Mouse (Mus musculus) forebrain, embryonic 13.5 days (tissue): ENCODE measurements around the gene Eif4ebp2. TPM values are rescaled to one million over a fixed set of nuclear protein-coding genes. Genes with fewer than 3 reads are reported as not detected.
A peak's percentile ranks its signal among the peaks of the same experiment; 100 is the strongest.

Experiments
- ATAC-seq: fragments of 200-750 bp; cut with Nextera tagmentation; 2 replicates; pipeline ENCODE4 v1.8.0; 2017
- H3K27ac ChIP-seq: fragments of 300-500 bp; sonication (generic); 2 replicates; pipeline ENCODE4 v1.5.1; 2015; ENCODE audit warnings: inconsistent platforms, mild to moderate bottlenecking, moderate library complexity
- H3K27me3 ChIP-seq: fragments of 300-500 bp; sonication (generic); 2 replicates; pipeline ENCODE4 v1.6.1; 2015; ENCODE audit warnings: mild to moderate bottlenecking, inconsistent platforms
- H3K36me3 ChIP-seq: fragments of 300-500 bp; sonication (generic); 2 replicates; pipeline ENCODE4 v1.6.1; 2015; ENCODE audit warnings: mild to moderate bottlenecking, inconsistent platforms; ENCODE audit not compliant: poor library complexity, severe bottlenecking
- H3K4me1 ChIP-seq: fragments of 300-500 bp; sonication (generic); 2 replicates; pipeline ENCODE4 v1.6.1; 2015; ENCODE audit warnings: inconsistent platforms
- H3K4me2 ChIP-seq: fragments of 300-500 bp; sonication (generic); 2 replicates; pipeline ENCODE4 v1.6.1; 2015; ENCODE audit warnings: inconsistent platforms, mild to moderate bottlenecking, moderate library complexity
- H3K4me3 ChIP-seq: fragments of 300-500 bp; sonication (generic); 2 replicates; pipeline ENCODE4 v1.5.1; 2015; ENCODE audit warnings: mild to moderate bottlenecking, inconsistent platforms
- H3K9ac ChIP-seq: fragments of 300-500 bp; sonication (generic); 2 replicates; pipeline ENCODE4 v1.6.1; 2015; ENCODE audit warnings: mild to moderate bottlenecking, inconsistent platforms
- H3K9me3 ChIP-seq: fragments of 300-500 bp; sonication (generic); replicated peaks from 2 replicates; pipeline ENCODE4 v1.6.1; 2016; ENCODE audit warnings: inconsistent platforms
- WGBS: fragments of 180-500 bp; shearing (Covaris S2); methylation state at CpG from one replicate; pipeline ENCODE4 v1.1.7; 2015; 5-methylcytosine and 5-hydroxymethylcytosine counted together
- polyA plus RNA-seq: library from polyadenylated mRNA; unstranded; fragments of >200 nt; fragmentation: Nextera tagmentation; extraction: Ambion mirVana; gene quantifications from 2 replicates; pipeline ENCODE4 v1.2.1, GENCODE M21; 2015

The Eif4ebp2 gene
- polyA plus RNA-seq, 1 experiment from 2014 or later: 96.4 TPM

- no peak overlapping the region for H3K27ac ChIP-seq
- peaks cover 53% of the 10 kb centered on the region for H3K27me3 ChIP-seq
- H3K4me1 ChIP-seq: peaks cover 8% of the 10 kb centered on the region
- no peak overlapping the region for H3K4me3 ChIP-seq
- ATAC-seq: no peak
- no peaks in the 10 kb centered on the region for H3K36me3 ChIP-seq
- H3K9me3 ChIP-seq: no peaks in the 10 kb centered on the region
- no peak overlapping the region for H3K4me2 ChIP-seq
- H3K9ac ChIP-seq: no peak overlapping the region
- 18% methylated on average over 8 of the region's 8 CpGs for WGBS
These were observed 36.6 kb downstream of the Eif4ebp2 start for GRCm38 (mm10) chr10:61415890-61416289.

GRCm38 (mm10) chr10:61415240-61415639 is 37.2 kb downstream of the Eif4ebp2 start:
- Histone ChIP-seq H3K4me2 (no peak overlapping the region), H3K27ac (no peak overlapping the region), H3K36me3 (no peaks in the 10 kb centered on the region), H3K4me3 (no peak overlapping the region), H3K4me1 (peaks cover 10% of the 10 kb centered on the region), H3K9ac (no peak overlapping the region), H3K27me3 (peaks cover 47% of the 10 kb centered on the region), H3K9me3 (no peaks in the 10 kb centered on the region)
- ATAC-seq: no peak
- WGBS: 76% methylated on average over 3 of the region's 3 CpGs

- ATAC-seq: no peak
- no peaks in the 10 kb centered on the region for H3K9me3 ChIP-seq
- H3K27me3 ChIP-seq: peaks cover 25% of the 10 kb centered on the region
- H3K4me2 ChIP-seq: no peak overlapping the region
- no peak overlapping the region for H3K9ac ChIP-seq
- H3K4me3 ChIP-seq: no peak overlapping the region
- no peaks in the 10 kb centered on the region for H3K36me3 ChIP-seq
- no peak overlapping the region for H3K27ac ChIP-seq
- peaks cover 5% of the 10 kb centered on the region for H3K4me1 ChIP-seq
- WGBS: 64% methylated on average over 21 of the region's 21 CpGs
These were observed 39.4 kb downstream of the Eif4ebp2 start for GRCm38 (mm10) chr10:61412910-61413625.

- WGBS: 21% methylated on average over 9 of the region's 9 CpGs
- no peak overlapping the region for H3K4me2 ChIP-seq
- no peak for ATAC-seq
These were observed 42.3 kb downstream of the Eif4ebp2 start for GRCm38 (mm10) chr10:61410193-61410592.

GRCm38 (mm10) chr10:61409776-61410175 is 42.7 kb downstream of the Eif4ebp2 start:
- no peak overlapping the region for H3K9ac ChIP-seq
- no peak for ATAC-seq
- H3K27ac ChIP-seq: no peak overlapping the region
- H3K27me3 ChIP-seq: peaks cover 11% of the 10 kb centered on the region
- no peaks in the 10 kb centered on the region for H3K36me3 ChIP-seq
- H3K4me3 ChIP-seq: no peak overlapping the region
- peaks cover 4% of the 10 kb centered on the region; the same call in 1 of the 2 replicates for H3K4me1 ChIP-seq
- WGBS: 4% methylated on average over 4 of the region's 4 CpGs
- H3K4me2 ChIP-seq: no peak overlapping the region
- no peaks in the 10 kb centered on the region for H3K9me3 ChIP-seq

More at GRCm38 (mm10) chr10:61410193-61410592, 42.3 kb downstream of the Eif4ebp2 start:
- Histone ChIP-seq H3K36me3 (no peaks in the 10 kb centered on the region), H3K27ac (no peak overlapping the region), H3K9ac (no peak overlapping the region), H3K9me3 (no peaks in the 10 kb centered on the region), H3K27me3 (peaks cover 11% of the 10 kb centered on the region), H3K4me1 (peaks cover 4% of the 10 kb centered on the region; the same call in 1 of the 2 replicates), H3K4me3 (no peak overlapping the region)

- Histone ChIP-seq H3K4me2 (no peak overlapping the region), H3K4me3 (no peak overlapping the region), H3K27ac (no peak overlapping the region), H3K9ac (no peak overlapping the region), H3K36me3 (no peaks in the 10 kb centered on the region), H3K27me3 (peaks cover 11% of the 10 kb centered on the region), H3K9me3 (no peaks in the 10 kb centered on the region), H3K4me1 (peaks cover 4% of the 10 kb centered on the region; the same call in 1 of the 2 replicates)
- 6% methylated on average over 10 of the region's 10 CpGs for WGBS
- ATAC-seq: no peak
These were observed 46.5 kb downstream of the Eif4ebp2 start for GRCm38 (mm10) chr10:61405958-61406357.

GRCm38 (mm10) chr10:61402911-61403310 is 49.5 kb downstream of the Eif4ebp2 start:
- 90% methylated on average over 2 of the region's 2 CpGs for WGBS
- H3K9me3 ChIP-seq: no peaks in the 10 kb centered on the region
- H3K9ac ChIP-seq: no peak overlapping the region
- no peak overlapping the region for H3K4me2 ChIP-seq
- ATAC-seq: no peak
- no peak overlapping the region for H3K4me3 ChIP-seq
- H3K4me1 ChIP-seq: no peaks in the 10 kb centered on the region
- H3K36me3 ChIP-seq: no peaks in the 10 kb centered on the region
- peaks cover 11% of the 10 kb centered on the region for H3K27me3 ChIP-seq
- no peak overlapping the region for H3K27ac ChIP-seq

- Histone ChIP-seq H3K9me3 (no peaks in the 10 kb centered on the region), H3K9ac (no peak overlapping the region), H3K4me3 (no peak overlapping the region), H3K4me1 (no peaks in the 10 kb centered on the region), H3K27ac (no peak overlapping the region), H3K4me2 (no peak overlapping the region), H3K27me3 (peaks cover 11% of the 10 kb centered on the region), H3K36me3 (no peaks in the 10 kb centered on the region)
- WGBS: 64% methylated on average over 5 of the region's 5 CpGs
- ATAC-seq: no peak
These were observed 50.0 kb downstream of the Eif4ebp2 start for GRCm38 (mm10) chr10:61402480-61402879.

- ATAC-seq: no peak
- 78% methylated on average over 5 of the region's 5 CpGs for WGBS
- peaks cover 2% of the 10 kb centered on the region; the same call in 1 of the 2 replicates for H3K27me3 ChIP-seq
These were observed 52.1 kb downstream of the Eif4ebp2 start for GRCm38 (mm10) chr10:61400407-61400806.

GRCm38 (mm10) chr10:61399156-61399734 is 53.2 kb downstream of the Eif4ebp2 start:
- ATAC-seq: peak; percentile 69
- no peak overlapping the region for H3K9ac ChIP-seq

More at GRCm38 (mm10) chr10:61400407-61400806, 52.1 kb downstream of the Eif4ebp2 start:
- Histone ChIP-seq H3K9me3 (no peaks in the 10 kb centered on the region), H3K4me1 (no peaks in the 10 kb centered on the region), H3K4me2 (no peak overlapping the region), H3K36me3 (no peaks in the 10 kb centered on the region), H3K4me3 (no peak overlapping the region), H3K9ac (no peak overlapping the region), H3K27ac (no peak overlapping the region)

GRCm38 (mm10) chr10:61398125-61398524 is 54.3 kb downstream of the Eif4ebp2 start:
- H3K27ac ChIP-seq: no peak overlapping the region
- H3K4me2 ChIP-seq: no peak overlapping the region
- H3K4me1 ChIP-seq: no peaks in the 10 kb centered on the region
- H3K9me3 ChIP-seq: no peaks in the 10 kb centered on the region
- no peaks in the 10 kb centered on the region for H3K27me3 ChIP-seq
- 62% methylated on average over 3 of the region's 3 CpGs for WGBS
- H3K36me3 ChIP-seq: no peaks in the 10 kb centered on the region
- no peak overlapping the region for H3K4me3 ChIP-seq
- ATAC-seq: no peak
- no peak overlapping the region for H3K9ac ChIP-seq

More at GRCm38 (mm10) chr10:61399156-61399734, 53.2 kb downstream of the Eif4ebp2 start:
- no peaks in the 10 kb centered on the region for H3K36me3 ChIP-seq
- H3K4me3 ChIP-seq: no peak overlapping the region
- H3K9me3 ChIP-seq: no peaks in the 10 kb centered on the region
- H3K27me3 ChIP-seq: no peaks in the 10 kb centered on the region
- WGBS: 23% methylated on average over 13 of the region's 13 CpGs
- H3K4me1 ChIP-seq: no peaks in the 10 kb centered on the region
- H3K27ac ChIP-seq: no peak overlapping the region
- no peak overlapping the region for H3K4me2 ChIP-seq

- H3K9ac ChIP-seq: no peak overlapping the region
- H3K36me3 ChIP-seq: no peaks in the 10 kb centered on the region
- no peak overlapping the region for H3K27ac ChIP-seq
- 15% methylated on average over 9 of the region's 9 CpGs for WGBS
- no peaks in the 10 kb centered on the region for H3K4me1 ChIP-seq
- no peaks in the 10 kb centered on the region for H3K27me3 ChIP-seq
- H3K4me3 ChIP-seq: no peak overlapping the region
- no peak overlapping the region for H3K4me2 ChIP-seq
- H3K9me3 ChIP-seq: no peaks in the 10 kb centered on the region
- ATAC-seq: no peak
These were observed 57.9 kb downstream of the Eif4ebp2 start for GRCm38 (mm10) chr10:61394476-61395136.
